Mouse (Mus musculus) right cerebral cortex, postnatal 4 days (tissue): ENCODE data around the gene Add1.

Experiments
- DNase-seq: peaks from one replicate; pipeline ENCODE4 v3.0.0-alpha.2; 2022

Add1 gene

GRCm38 (mm10) chr5:34573268-34574221, at the start of gene Add1:
TSS of gene Add1 (plus strand) at chr5:34573664.
- peak; percentile 89 for DNase-seq

DNA sequence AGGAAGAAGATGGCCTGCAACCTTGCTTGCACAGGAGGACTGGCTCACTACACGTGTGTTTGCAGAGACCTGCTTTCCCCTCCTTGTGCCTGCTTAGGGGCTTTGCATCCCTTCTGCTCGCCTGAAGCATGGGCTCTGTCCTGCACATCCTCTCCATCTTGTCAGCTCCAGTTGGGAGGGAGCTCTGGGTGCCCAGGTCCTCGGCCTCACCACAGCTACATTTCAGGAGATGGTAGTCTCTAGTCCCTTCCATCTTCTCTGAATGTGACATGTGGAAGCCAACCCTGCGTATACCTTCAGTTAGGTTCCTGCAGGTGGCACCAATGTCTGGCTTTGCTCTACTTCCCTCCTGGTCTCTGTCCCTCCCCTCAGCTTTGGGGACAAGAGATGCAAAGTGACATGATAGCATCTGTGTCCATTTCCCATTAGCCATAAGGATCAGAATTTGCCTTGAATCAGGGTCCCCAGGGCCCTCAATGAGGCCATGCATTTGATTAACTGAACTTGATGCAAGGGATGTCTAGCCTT, 49.4 kb upstream of the Add1 start:
- DNase-seq, result no peak

- no peak for DNase-seq
Observed at GRCm38 (mm10) chr5:34524511-34524910, 49.0 kb upstream of the Add1 start.

GRCm38 (mm10) chr5:34525663-34526476, 47.6 kb upstream of the Add1 start, which contains the start of gene Sh3bp2:
TSS of gene Sh3bp2 (plus strand) at chr5:34525838.
- peak; percentile 72 for DNase-seq

DNA sequence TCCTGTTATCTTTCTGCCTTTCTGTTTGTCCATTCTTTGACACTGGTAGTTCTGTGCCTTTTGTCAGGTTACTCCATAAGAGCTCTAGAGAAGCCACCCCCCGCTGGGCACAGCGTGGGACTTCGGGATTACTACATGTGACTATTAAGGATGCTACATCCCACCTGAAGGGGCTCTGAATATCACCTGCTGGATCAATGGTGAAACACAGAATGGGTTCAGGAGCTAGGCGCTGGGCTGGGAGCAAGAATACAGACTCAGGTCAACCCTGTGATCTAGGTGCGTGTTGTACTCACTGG, 47.0 kb upstream of the Add1 start:
- no peak for DNase-seq

- no peak for DNase-seq
Observed at GRCm38 (mm10) chr5:34527352-34527751, 46.1 kb upstream of the Add1 start.

GRCm38 (mm10) chr5:34528724-34529123, 44.7 kb upstream of the Add1 start:
- no peak for DNase-seq

DNA sequence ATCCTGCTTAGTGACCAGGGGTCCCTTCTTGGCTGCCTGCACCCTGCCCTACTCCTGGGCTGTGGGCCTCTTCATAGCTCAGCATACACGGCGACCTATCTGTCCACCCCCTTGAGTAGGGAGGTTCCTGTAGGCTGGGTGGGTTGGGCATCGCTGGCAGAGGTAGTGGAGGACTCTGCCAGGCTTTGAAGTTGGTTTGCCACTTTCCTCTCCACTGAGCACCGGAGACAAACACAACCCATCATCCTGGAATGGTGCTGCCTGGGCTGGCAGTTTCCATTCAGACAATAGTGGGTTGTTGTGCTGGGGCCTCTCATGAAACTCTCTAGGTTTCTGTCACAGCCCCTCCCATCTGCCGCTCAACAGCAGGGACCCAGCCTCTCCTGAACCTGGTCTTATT, 43.3 kb upstream of the Add1 start:
- no peak for DNase-seq

GRCm38 (mm10) chr5:34530687-34531086, 42.8 kb upstream of the Add1 start:
- DNase-seq, result no peak

DNA sequence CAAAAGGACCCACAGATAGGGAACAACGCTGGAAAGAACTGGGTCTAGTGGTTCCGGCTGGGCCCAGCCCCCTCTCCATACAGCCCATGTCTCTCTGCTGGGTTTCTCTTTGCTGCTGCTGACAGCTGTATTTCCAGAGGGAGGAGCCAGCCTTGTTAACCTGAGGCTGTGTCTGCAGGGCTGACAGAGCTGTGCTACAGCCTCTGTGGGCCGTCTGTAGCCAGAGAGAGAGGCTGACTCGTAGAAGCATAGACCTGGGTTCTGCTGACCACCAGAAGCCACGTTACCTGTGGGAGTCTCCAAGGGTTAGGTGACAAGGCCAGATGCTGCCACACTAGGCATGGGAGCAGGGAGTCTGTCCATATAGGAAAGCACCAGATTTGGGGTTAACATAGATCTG, 40.4 kb upstream of the Add1 start:
- no peak for DNase-seq

DNA sequence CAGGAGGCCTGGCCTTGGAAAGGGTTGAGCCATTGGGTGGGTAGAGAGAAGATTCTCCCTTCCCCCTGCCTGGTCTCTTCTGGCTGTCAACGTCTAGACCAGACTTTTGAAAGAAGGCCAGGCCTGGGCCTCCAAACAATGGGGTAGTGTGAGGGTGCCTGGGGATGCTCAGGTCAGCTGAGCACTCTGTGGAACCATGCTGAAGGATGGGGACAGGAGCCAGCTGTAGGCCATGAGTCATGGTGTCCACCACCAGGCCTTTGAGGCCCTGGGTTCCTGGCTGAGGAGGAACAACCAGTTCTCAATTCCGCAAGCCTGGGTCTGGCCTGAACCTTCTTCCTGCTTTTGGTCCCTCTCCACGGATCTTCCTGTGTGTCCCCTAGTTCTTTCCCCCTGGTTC, 39.6 kb upstream of the Add1 start:
- DNase-seq, result no peak

DNA sequence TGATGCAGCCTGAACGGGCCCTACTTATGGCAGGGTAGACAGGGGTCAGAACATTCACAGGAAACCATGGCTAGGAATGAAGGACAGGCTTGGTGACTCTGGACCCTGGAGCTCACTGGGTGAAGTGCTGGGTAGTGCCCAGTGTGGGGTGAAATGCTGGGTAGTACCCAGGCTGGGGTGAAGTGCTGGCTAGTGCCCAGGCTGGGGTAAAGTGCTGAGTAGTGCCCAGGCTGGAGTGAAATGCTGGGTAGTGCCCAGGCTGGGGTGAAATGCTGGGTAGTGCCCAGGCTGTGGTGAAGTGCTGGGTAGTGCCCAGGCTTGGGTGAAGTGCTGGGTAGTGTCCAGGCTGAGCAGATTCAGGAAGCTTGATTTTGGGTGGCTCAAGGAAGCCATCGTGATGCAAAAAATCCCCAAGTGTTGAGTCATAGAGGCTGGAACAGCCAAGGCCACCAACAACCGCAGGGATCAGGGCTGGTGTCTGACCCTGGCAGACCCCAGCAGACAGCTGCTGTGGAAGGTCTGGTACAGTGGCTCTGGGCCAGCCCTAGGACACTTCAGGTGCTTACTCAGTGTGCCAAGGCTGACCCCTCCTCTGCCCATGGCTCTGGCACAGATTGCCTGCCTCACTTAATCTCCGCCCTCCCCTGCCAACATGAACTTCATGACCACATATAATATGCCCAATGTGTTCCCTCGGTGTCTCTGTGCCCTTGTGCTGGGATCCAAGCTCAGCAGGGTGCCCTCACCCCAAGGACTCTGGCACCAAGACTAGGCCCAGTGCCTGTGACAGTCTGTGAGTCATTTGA, 38.5 kb upstream of the Add1 start:
- DNase-seq, result no peak

GRCm38 (mm10) chr5:34535831-34536230, 37.6 kb upstream of the Add1 start:
- DNase-seq, result no peak

GRCm38 (mm10) chr5:34538079-34538478, 35.4 kb upstream of the Add1 start:
- DNase-seq, result no peak

GRCm38 (mm10) chr5:34538527-34538926, 34.9 kb upstream of the Add1 start:
- DNase-seq, result no peak

- DNase-seq, result no peak
Observed at GRCm38 (mm10) chr5:34539121-34539520, 34.3 kb upstream of the Add1 start.

GRCm38 (mm10) chr5:34542166-34542565, 31.3 kb upstream of the Add1 start:
- DNase-seq, result no peak

GRCm38 (mm10) chr5:34543114-34543513, 30.4 kb upstream of the Add1 start:
- DNase-seq, result no peak

- DNase-seq, result no peak
Observed at GRCm38 (mm10) chr5:34547410-34547809, 26.1 kb upstream of the Add1 start.

GRCm38 (mm10) chr5:34549135-34549482, 24.4 kb upstream of the Add1 start:
- no peak for DNase-seq

DNA sequence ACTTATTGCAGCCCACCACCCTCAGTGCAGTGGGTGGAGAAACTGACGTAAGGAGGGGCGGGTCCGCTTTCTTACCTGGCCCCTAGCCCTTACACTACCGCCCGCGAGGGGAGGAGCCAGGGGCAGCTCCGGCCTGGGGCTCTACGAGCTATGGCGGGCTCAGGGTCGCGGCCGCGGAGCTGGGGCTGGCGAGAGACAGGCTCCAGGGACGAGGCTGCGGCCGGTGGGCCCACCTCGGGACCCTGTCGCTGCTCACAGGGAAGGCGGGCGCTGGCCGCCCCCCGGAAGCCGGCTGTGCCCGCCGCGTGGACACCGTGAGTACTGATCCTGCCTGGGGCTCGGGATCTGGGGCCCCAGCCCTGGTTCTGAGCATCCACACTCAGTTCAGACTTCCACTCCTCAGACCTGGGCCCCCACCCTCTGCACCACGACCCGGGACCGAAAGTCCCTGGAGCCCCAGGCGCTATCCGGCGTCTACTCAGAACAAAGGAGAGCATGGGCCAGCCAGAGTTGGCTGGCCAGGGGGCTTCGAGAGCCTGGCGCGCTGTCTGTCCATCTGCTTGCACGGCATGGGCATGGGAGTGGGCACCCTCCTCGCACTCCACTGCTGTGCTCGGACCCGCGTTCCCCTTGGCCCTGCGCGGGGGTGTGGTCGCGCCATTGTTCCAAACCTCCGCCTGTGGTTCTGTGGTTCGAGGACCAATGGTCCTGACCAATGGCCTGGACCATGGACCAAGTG, 23.8 kb upstream of the Add1 start:
- DNase-seq, result peak; percentile 59

- peak; percentile 23 for DNase-seq
Observed at GRCm38 (mm10) chr5:34550251-34550650, 23.2 kb upstream of the Add1 start.
